Mouse (Mus musculus): ENCODE results near the gene Olfr1123.
"Not testable (repeated sequence)": the region's sequence is repeated elsewhere in the genome, so short reads cannot be mapped to it uniquely, and the experiment has no call there.

Gene Olfr1123

DNA sequence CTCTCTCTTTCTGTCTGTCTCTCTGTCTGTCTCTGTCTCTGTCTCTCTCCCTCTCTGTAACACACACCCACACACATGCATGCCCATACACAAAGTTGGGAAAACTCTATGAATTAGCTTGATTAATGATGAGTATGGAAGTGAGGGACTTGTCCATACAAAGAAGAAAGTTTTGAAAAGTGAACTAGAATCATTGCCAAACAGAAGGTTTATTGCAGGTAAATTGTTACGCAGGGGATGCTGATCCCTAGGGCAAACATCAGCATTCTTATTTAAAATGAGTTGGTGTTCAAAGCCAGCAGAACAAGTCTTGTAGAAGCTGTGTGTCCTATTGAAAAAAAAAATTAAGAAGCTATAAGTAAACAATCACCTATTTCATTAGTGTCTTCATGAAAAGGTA is at the start of gene Olfr1123:
Gene Olfr1123, plus strand, starts transcription at position 301 of the 400 bp plus-strand sequence.
- DNase-seq (ENCODE audit: low spot score), result no peak

DNA sequence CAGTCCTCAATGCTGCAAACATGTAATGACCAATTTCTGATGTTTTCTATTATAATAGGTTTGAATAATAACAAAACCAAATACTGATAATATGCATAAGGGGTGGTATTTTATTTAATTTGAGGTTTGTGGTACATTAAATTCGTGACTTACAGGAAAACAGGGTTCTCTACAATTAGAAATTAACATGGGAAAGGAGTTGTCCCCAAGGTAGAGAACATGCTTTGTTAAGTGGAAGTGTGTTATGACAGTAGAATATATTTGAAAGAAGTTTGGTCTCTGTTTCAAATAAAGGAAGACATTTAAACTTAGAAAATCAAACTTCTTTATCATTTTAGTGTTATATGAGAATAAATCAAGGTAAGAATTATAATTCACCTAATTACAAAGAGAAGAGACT is 46.8 kb upstream of the Olfr1123 start, which contains the start of gene Olfr1121:
Gene Olfr1121, plus strand, starts transcription at position 301 of the 400 bp plus-strand sequence.
- no peak for DNase-seq (ENCODE audit: low spot score)

DNA sequence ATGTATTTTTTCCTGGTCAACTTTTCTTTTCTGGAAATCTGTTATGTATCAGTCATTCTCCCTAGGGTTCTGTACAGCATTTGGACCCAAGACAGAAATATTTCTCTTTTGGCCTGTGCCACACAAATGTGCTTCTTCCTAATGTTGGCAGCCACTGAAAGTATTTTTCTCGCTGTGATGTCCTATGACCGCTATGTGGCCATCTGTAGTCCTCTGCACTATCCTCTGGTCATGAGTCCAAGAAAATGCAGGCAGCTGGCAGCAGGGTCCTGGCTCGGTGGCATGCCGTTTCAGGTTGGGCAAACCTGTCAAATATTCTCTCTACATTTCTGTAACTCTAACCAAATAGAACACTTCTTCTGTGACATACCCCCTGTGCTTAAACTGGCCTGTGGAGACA is 44.7 kb upstream of the Olfr1123 start:
- DNase-seq (ENCODE audit: low spot score), result no peak

DNA sequence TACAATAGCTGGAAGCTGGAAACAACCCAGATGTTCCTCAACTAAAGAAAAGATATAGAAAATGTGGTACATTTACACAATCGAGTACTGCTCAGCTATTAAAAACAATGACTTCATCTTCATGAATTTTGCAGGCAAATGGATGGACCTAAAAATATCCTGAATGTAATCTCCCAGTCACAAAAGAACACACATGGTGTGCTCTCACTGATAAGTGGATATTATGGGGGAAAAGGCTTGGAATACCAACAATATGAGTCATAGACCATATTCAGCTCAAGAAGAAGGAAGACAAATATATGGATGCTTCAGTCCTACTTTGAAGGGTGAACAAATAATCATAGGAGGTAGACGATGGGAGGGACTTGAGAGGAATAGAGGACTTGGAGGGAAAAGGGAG is 32.5 kb upstream of the Olfr1123 start:
- no peak for DNase-seq (ENCODE audit: low spot score)

DNA sequence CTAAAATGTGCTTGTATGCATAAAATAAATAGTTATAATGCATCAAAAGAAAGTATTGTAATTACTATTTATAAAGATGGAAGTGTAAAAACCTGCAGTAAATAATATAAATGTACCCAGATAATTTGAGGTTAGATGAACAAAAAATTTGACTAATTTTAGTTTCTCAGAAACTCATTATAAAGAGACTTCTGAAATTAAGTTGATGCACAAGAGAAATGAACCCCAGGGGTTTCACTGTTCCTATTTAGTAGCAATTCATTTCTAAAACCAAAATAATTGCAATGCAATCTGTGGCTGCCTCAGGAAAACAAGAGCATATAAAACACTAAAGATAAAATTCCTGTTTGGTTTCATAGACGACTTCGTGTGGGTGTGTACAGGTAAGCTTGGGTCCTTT is 30.9 kb upstream of the Olfr1123 start, which contains the start of gene Olfr1122:
Gene Olfr1122, plus strand, starts transcription at position 301 of the 400 bp plus-strand sequence.
- DNase-seq (ENCODE audit: low spot score), result no peak

DNA sequence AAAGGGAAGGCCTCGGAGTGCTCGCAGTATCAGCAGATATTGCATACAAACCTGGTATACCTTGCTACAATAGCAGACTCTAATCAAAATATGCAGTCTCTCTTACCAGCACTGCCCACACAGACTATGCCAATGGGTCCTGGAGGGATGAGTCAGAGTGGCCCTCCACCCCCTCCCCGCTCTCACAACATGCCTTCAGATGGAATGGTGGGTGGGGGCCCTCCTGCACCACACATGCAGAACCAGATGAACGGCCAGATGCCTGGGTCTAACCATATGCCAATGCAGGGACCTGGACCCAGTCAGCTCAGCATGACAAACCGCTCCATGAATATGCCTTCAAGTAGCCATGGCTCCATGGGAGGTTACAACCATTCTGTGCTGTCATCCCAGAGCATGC is 22.8 kb upstream of the Olfr1123 start:
- DNase-seq (ENCODE audit: low spot score), result not testable (repeated sequence)

DNA sequence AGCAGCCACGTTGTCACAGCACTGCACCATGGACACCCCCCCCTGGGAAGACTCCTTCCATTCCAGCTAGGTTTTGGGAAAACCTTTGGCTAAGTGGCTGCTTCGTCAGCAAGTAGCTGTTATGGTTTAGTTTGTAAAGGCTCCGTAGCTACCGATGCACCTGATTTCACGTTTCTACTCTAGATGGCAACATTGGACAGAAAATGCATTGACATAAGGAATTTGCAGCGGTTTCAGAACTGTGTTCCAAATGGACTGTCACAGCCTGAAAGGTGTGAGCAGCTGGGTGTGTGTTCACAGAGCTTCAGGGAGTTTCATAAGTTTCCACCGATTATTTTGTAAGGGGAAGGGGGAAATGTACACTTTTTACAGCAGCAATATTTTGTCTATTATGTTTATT is 21.7 kb upstream of the Olfr1123 start:
- DNase-seq (ENCODE audit: low spot score), result not testable (repeated sequence)

DNA sequence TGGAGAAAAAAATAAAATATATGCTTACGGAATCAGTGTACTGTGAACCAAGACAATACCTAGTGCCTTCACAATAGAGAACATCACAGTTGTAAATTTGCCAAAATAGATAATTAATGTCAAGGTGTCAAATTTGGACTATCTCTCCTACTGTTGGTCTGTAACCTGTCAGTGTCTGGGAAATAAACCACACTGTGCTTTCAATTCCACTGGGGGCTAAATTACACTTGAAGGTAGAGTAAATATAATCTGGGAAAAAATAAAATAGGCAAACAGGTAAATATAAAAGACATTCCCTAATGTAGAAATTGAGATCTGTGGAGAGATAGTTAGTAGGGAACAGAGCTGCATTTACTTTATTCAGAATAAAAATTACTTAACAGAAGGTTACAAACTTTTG is 13.5 kb downstream of the Olfr1123 start, which contains the start of gene Olfr1124:
Gene Olfr1124, plus strand, starts transcription at position 301 of the 400 bp plus-strand sequence.
- no peak for DNase-seq (ENCODE audit: low spot score)

DNA sequence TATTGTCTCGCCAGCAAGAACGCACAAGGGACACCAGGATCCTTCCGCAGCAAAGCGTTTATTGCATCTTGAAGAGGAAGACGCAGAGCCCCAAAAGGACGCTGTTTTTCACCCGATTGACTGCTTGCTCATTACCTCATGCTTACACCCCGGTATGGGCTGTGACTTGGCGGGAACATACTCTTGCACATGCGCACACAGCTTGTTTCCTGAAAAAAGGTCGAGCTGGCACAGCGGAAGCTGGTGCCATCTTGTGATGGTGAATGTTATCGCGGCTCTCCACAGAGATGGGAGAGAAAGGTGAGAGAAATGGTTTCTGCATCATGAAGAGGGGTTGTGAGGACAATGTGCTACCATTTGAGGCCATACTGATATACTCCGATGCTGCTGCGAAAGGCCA is 21.3 kb downstream of the Olfr1123 start:
- DNase-seq (ENCODE audit: low spot score), result no peak

DNA sequence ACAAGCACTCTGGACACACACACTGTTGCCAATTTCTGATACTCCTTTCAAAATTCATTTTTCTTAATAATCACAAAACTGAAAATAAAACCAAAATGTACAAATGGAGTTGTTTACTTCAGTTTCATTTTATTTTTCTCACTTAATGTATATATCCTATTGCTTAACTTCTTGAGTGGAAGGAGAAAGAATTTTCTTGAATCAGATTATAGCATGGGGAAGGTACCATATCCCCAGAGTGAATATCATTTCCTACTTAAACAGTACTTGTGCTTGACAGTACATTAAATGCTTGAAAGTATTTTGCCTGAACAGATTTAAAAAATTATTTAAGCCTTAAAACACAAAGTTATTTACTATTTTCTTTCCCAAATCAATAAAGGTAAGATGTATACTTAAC is 37.2 kb downstream of the Olfr1123 start, which contains the start of gene Olfr1126:
Gene Olfr1126, plus strand, starts transcription at position 301 of the 400 bp plus-strand sequence.
- no peak for DNase-seq (ENCODE audit: low spot score)

DNA sequence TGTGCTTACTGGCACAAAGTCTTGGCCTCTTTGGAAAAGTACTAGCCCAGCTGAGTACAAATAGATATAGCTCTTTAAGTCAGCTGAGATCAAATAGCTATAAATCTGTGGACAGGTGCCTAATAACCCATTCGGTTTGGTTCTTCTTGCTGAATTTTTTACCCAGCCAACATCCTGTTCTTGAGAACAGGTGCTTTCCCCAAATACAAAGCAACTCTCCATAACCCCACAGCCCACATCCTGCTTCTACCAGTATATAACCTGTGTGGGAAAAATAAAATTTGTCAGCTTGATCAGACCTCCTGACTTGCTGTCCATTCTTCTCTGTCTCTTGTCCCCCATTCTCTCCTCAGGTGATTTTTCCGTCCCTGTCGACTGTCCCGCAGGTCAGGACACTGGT is 45.3 kb downstream of the Olfr1123 start:
- no peak for DNase-seq (ENCODE audit: low spot score)

Measured in yolk sac, embryonic 10.5 days (tissue).